Mouse (Mus musculus) bone marrow macrophage, adult 2 months (primary cell): ENCODE measurements around the gene Il21r. TPM values are rescaled to one million over a fixed set of nuclear protein-coding genes. Genes with fewer than 3 reads are reported as not detected.

Experiments used
- H3K27ac ChIP-seq: 2 replicates; pipeline ENCODE4 v1.5.1; 2012; ENCODE audit warnings: low read depth, low read length; ENCODE audit not compliant: insufficient read depth
- H3K4me1 ChIP-seq: 2 replicates; pipeline ENCODE4 v1.6.1; 2012; ENCODE audit warnings: low read length; ENCODE audit not compliant: control insufficient read depth, insufficient read depth
- H3K4me3 ChIP-seq: 2 replicates; pipeline ENCODE4 v1.5.1; 2012; ENCODE audit warnings: mild to moderate bottlenecking, low read length, moderate library complexity; ENCODE audit not compliant: insufficient read depth
- CTCF ChIP-seq: IDR thresholded peaks from 2 replicates; pipeline ENCODE4 v1.5.1; 2012; ENCODE audit warnings: low read depth, mild to moderate bottlenecking, low read length, moderate library complexity
- POLR2A ChIP-seq: IDR thresholded peaks from 2 replicates; pipeline ENCODE4 v1.6.1; 2012; ENCODE audit warnings: mild to moderate bottlenecking, low read depth, low read length, borderline replicate concordance
- polyA plus RNA-seq: library from polyadenylated mRNA; stranded (reverse); fragments of >200 nt; gene quantifications from 2 replicates; pipeline ENCODE4 v1.2.4, GENCODE M21; 2012; ENCODE audit not compliant: missing spikeins, insufficient read depth, insufficient read length

Gene Il21r
- polyA plus RNA-seq, 1 experiment, result 37.0 TPM

DNA sequence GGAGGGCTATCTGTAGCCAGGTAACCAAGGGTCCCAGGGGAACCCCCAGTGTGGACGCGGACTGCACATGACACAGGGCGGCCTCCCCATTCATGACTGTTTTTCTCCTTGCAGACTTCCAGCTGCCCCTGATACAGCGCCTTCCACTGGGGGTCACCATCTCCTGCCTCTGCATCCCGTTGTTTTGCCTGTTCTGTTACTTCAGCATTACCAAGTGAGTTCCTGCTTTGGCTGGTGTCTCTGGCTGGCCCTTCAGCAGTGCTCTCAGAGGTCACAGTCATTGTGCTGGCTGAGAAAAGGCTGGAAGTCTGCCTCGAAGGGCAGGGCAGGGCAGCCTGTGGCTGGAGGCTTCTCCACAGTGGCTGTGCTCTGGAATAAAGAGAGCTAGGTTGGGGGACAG lies 30.5 kb upstream of the Il21r start:
- H3K4me1 ChIP-seq, result peaks cover 25% of the 10 kb centered on the region
- TF ChIP-seq POLR2A (no peak), CTCF (no peak)
- H3K4me3 ChIP-seq, result no peak overlapping the region
- no peak overlapping the region for H3K27ac ChIP-seq

DNA sequence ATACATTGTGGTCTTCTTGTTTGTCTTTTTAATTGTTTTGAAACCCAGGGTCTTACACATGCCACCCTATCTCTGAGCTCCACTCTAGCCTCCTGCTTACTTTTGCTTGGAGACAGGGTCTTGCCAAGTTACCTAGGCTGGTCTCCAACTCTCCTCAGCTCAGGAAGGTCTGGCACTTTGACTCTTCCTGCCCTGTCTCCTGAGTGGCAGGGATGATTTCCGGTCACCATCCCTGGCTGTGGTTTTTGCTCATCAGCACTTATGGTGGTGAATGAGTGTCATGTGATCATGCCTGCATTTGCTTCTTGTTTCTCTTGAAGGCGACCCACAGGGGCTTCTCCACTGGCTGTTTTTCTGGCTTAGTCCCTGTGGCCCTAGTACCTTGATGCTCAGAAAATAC lies 29.4 kb upstream of the Il21r start:
- no peak for TF ChIP-seq POLR2A
- no peak for TF ChIP-seq CTCF
- peaks cover 25% of the 10 kb centered on the region for H3K4me1 ChIP-seq
- H3K27ac ChIP-seq, result no peak overlapping the region
- no peak overlapping the region for H3K4me3 ChIP-seq

DNA sequence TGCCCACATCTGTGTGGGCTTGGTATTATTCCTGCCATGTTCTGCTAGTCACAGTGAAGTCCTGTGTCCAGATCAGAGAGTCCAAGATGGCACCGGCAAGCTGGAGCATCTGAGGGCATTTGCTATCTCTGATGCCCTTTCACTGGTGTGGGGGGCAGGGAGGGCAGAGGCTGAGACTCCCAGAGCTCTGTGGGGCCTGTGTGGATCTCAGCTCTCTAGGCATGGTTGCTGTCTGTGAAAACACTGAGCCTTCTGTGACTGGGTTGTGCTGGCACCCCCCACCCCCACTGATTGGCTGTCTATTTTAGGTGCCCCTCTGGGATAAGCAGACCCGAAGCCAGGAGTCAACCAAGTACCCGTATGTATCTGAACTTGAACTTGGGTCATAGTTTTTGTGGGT lies 28.4 kb upstream of the Il21r start:
- H3K4me1 ChIP-seq, result peaks cover 25% of the 10 kb centered on the region
- TF ChIP-seq POLR2A (no peak), CTCF (no peak)
- no peak overlapping the region for H3K4me3 ChIP-seq

DNA sequence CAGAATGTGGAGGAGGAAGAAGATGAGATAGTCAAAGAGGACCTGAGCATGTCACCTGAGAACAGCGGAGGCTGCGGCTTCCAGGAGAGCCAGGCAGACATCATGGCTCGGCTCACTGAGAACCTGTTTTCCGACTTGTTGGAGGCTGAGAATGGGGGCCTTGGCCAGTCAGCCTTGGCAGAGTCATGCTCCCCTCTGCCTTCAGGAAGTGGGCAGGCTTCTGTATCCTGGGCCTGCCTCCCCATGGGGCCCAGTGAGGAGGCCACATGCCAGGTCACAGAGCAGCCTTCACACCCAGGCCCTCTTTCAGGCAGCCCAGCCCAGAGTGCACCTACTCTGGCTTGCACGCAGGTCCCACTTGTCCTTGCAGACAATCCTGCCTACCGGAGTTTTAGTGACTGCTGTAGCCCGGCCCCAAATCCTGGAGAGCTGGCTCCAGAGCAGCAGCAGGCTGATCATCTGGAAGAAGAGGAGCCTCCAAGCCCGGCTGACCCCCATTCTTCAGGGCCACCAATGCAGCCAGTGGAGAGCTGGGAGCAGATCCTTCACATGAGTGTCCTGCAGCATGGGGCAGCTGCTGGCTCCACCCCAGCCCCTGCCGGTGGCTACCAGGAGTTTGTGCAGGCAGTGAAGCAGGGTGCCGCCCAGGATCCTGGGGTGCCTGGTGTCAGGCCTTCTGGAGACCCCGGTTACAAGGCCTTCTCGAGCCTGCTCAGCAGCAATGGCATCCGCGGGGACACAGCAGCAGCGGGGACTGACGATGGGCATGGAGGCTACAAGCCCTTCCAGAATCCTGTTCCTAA lies 27.3 kb upstream of the Il21r start:
- Histone ChIP-seq H3K4me3 (no peak overlapping the region), H3K4me1 (peaks cover 26% of the 10 kb centered on the region), H3K27ac (no peak overlapping the region)
- no peak for TF ChIP-seq CTCF
- TF ChIP-seq POLR2A, result no peak

More for the DNA sequence above, 28.4 kb upstream of the Il21r start:
- no peak overlapping the region for H3K27ac ChIP-seq

DNA sequence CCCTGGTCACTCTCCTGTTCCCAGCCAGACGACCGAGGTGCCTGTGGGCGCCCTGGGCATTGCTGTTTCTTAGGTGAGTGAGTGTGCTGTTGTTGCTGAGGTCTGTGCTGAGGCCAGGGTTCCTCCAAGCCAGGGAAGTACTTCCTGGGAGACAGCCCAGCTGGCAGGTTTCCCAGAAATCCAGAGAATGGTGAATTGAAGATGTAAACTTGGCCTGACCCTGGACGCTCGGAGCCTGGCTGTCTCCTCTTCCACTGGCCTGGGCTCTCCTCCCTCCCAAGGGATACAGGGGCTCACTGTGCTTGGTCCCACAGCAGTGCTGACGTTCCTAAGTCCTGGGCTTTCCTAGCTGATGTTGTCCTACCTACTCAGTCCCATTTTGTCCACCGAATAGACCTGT lies 26.2 kb upstream of the Il21r start:
- H3K27ac ChIP-seq, result no peak overlapping the region
- TF ChIP-seq CTCF (no peak), POLR2A (no peak)
- H3K4me1 ChIP-seq, result peaks cover 34% of the 10 kb centered on the region
- H3K4me3 ChIP-seq, result no peak overlapping the region

DNA sequence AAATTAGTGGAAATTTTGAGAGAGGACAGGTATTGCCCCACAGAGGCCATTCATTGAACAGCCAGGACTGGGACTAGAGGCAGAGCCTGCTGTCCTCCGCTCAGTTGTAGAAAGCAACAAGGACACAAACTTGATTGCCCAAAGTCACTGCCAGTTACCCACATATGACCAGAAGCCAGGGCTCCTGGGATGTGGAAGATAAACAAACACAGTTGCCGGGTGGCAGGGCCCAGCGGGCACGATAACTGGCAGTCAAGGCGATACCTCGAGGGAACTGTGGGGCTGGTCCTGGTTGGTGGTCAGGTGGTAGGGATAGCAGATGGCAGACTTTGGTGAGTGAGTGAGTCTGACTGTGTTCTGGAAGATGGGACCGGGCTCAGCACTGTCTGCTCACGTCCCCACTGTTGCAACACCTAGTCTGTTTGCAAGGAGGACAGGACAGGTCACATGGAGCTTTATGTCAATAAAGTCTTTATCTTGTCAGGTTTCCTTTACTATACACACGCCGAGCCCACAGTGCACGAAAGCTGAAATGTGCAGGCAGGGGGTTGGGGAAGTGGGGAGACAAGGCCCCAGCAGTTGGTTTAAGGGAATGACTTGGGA lies 25.6 kb upstream of the Il21r start:
- Histone ChIP-seq H3K4me1 (peaks cover 40% of the 10 kb centered on the region), H3K4me3 (no peak overlapping the region), H3K27ac (no peak overlapping the region)
- TF ChIP-seq CTCF, result no peak
- no peak for TF ChIP-seq POLR2A

DNA sequence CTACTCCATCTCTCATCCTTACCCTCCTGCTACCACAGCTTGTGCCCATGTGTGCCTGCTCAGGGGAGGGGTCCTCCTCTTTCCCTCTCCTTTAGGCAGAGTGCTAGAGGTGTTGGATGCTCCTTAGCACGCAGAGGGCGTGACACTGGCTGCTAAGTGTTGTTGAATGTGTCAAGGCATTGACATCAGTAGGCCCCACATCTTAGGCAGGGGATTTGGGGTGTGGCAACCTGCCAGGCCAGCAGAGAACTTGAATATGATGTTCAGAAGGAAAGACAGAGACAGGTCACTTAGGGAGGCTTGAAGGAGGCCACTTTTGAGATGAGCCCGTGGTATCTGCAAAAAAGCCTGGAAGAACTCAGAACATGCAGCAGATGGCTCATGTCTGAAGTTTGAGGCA lies 25.1 kb upstream of the Il21r start:
- Histone ChIP-seq H3K4me1 (peaks cover 43% of the 10 kb centered on the region), H3K4me3 (no peak overlapping the region), H3K27ac (no peak overlapping the region)
- TF ChIP-seq CTCF (no peak), POLR2A (no peak)

DNA sequence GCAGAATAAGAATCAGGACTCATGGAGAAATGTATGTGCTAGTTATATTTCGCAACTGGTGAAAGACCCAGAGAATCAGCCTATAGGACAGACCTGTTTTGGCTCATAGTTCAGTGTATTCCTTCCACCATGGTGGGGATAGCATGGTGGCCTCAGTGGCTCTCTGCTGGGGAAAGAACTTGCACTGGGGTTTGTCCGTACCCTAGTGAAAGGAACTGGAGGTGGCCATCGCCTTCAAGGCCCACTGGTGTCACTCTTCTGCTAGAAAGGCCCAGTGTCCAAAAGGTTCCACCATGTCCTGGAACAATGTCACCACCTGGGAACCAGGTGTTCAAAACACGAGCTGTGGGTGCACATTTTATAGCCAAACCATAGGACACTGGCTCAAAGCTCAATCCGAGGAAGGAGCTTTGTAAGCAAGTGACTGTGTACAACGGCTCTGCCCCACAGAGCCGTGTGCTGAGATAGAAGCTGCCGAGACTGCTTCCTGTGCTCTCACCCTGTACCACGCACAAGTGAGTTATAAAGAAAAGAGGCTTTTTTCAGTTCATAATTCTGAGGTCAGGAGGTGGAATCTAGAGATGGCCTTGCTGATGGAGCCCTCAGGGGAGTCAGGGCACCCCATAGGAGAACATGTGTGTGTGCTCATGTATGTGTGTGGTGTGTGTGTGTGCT lies 23.5 kb upstream of the Il21r start:
- TF ChIP-seq POLR2A (no peak), CTCF (no peak)
- Histone ChIP-seq H3K4me3 (no peak overlapping the region), H3K27ac (no peak overlapping the region), H3K4me1 (peaks cover 31% of the 10 kb centered on the region)

DNA sequence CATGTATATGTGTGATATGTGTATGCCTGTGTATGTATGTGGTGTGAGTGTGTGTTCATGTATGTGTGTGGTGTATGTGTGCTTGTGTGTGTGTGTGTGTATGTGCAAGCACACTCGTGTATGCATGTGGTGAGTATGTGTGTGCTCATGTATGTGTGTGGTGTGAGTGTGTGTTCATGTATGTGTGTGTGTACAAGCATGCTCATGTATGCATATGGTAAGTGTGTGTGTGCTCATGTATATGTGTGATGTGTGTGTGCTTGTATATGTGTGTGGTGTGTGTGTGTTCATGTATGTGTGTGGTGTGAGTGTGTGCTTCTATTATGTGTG lies 23.0 kb upstream of the Il21r start:
- Histone ChIP-seq H3K4me1 (peaks cover 29% of the 10 kb centered on the region), H3K27ac (no peak overlapping the region), H3K4me3 (no peak overlapping the region)
- TF ChIP-seq CTCF, result no peak
- no peak for TF ChIP-seq POLR2A

DNA sequence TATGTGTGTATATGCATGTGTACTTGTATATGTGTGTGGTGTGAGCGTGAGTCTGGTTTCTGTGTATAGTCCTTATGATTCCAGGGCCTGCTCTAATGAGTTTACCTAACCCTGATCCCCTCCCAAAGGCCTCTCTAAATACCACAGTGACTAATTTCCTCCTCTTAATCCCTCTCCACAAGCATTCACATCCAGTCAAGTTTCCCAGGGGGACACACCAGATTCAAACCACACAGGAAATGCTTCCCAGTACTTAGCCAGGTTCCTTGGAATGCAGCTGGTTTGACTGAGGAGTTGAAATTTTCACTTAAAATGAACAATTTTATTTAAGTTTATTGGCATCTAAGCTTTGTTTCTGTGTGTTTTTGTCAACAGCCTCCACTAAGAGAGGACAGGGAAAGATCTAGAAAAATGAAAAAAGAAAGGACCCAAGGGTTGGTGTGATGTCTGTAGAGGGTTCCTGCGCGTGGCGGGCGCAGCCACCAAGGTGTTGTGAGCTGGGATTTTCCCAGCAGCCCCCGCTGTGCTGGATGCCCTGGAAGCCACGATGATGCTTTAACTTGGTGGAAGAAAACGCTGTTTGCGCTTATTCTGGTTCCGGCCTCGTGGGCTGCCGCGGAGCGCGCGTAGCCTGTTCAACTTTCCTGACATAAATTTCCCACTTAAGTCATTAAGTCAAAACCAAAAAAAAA lies 22.5 kb upstream of the Il21r start:
- TF ChIP-seq CTCF, result no peak; the same call in 1 of the 2 replicates
- TF ChIP-seq POLR2A, result no peak
- H3K27ac ChIP-seq, result no peak overlapping the region
- peak overlapping the region; percentile 45 for H3K4me3 ChIP-seq
- peaks cover 23% of the 10 kb centered on the region for H3K4me1 ChIP-seq
